Mouse (Mus musculus) liver, adult 2 months (tissue): Measurements from ENCODE around the gene Zdhhc5. TPM values are rescaled to one million over a fixed set of nuclear protein-coding genes. Genes with fewer than 3 reads are reported as not detected.
A peak's percentile ranks its signal among the peaks of the same experiment; 100 is the strongest.

Experiments
- DNase-seq: peaks from one replicate; pipeline ENCODE4 v3.0.0-alpha.2; 2011; ENCODE audit warnings: low read depth, low spot score; ENCODE audit errors: extremely low read depth
- H3K27ac ChIP-seq: fragments of 200-500 bp; replicated peaks from 2 replicates; pipeline ENCODE4 v1.5.1; 2012; ENCODE audit warnings: low read depth, mild to moderate bottlenecking, control low read depth, inconsistent platforms, low read length; ENCODE audit not compliant: insufficient read depth
- H3K27me3 ChIP-seq: fragments of 200-500 bp; 2 replicates; pipeline ENCODE4 v1.6.1; 2012; ENCODE audit warnings: mild to moderate bottlenecking, moderate library complexity, low read length, inconsistent platforms; ENCODE audit not compliant: control insufficient read depth, insufficient read depth
- H3K36me3 ChIP-seq: fragments of 200-500 bp; 2 replicates; pipeline ENCODE4 v1.6.1; 2012; ENCODE audit warnings: low read length, inconsistent platforms; ENCODE audit not compliant: control insufficient read depth, insufficient read depth
- H3K4me1 ChIP-seq: fragments of 200-500 bp; 2 replicates; pipeline ENCODE4 v1.6.1; 2011; ENCODE audit warnings: low read length; ENCODE audit not compliant: control insufficient read depth, insufficient read depth
- H3K4me3 ChIP-seq: fragments of 200-500 bp; 2 replicates; pipeline ENCODE4 v1.5.1; 2011; ENCODE audit warnings: low read depth, mild to moderate bottlenecking, control low read depth, low read length, moderate library complexity; ENCODE audit not compliant: insufficient read depth
- H3K79me2 ChIP-seq: fragments of 200-500 bp; 2 replicates; pipeline ENCODE4 v1.6.1; 2012; ENCODE audit warnings: inconsistent platforms, mild to moderate bottlenecking, low read length, moderate library complexity; ENCODE audit not compliant: control insufficient read depth, insufficient read depth
- H3K9ac ChIP-seq: fragments of 200-500 bp; 2 replicates; pipeline ENCODE4 v1.6.1; 2012; ENCODE audit warnings: low read depth, mild to moderate bottlenecking, control low read depth, inconsistent platforms, low read length
- CTCF ChIP-seq: fragments of 200-500 bp; IDR thresholded peaks from 2 replicates; pipeline ENCODE4 v1.5.1; 2011; ENCODE audit warnings: low read depth, low read length, control low read depth
- POLR2A ChIP-seq: fragments of 200-500 bp; IDR thresholded peaks from 2 replicates; pipeline ENCODE4 v1.6.1; 2011; ENCODE audit warnings: low read length, control low read depth; ENCODE audit not compliant: insufficient read depth; ENCODE audit errors: extremely low read depth
- WGBS: fragments of 180-500 bp; shearing (Covaris S2); methylation state at CpG from one replicate; pipeline ENCODE4 v1.1.7; 2018; 5-methylcytosine and 5-hydroxymethylcytosine counted together
- polyA plus RNA-seq: library from polyadenylated mRNA; depleted of rRNA; stranded (reverse); fragments of >200 nt; gene quantifications from 2 replicates; pipeline ENCODE4 v1.2.3, GENCODE M21; 2012
- total RNA-seq: library from RNA; depleted of rRNA; stranded (reverse); fragments of >200 nt; gene quantifications from 2 replicates; pipeline ENCODE4 v1.2.3, GENCODE M21; 2014

The Zdhhc5 gene
- total and polyA plus RNA-seq, 2 experiments = 21.9 to 36.1 TPM

DNA sequence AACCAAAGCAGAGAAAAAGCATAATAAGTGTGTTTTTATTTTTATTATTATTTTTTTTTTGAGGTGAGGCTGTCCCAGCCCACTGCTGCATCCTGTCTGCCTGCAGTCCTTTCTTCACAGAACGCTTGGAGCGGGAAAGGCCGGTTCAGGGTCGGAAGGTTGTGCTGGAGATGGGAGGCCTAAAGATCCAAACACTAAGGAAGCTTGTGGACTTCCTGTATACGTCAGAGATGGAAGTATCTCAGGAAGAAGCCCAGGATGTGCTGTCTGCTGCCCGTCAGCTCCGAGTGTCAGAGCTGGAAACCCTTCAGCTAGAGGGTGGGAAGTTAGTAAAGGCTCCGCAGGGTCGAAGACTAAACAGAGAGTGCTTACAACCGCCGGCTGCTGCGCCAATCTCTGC, 48.9 kb downstream of the Zdhhc5 start:
- peak overlapping the region; percentile 46 for H3K27ac ChIP-seq
- DNase-seq = no peak

DNA sequence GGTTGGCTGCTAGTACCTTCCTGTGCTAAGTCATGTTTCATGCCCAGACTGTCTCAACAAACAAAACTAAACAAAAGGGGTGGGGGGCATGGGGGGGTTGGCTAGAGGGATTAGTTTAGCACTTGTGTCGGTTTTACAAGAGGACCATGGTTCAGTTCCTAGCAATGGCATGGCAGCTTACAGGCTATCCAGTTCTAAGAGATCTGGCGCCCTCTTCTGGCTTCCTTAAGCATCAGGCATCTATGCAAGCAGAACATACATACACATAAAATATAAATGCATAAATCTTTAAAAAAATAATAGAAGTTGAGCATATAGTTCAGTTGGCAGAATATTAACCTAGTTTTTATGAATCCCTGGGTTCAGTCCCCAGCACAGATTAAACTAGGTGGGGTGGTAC, 52.1 kb downstream of the Zdhhc5 start:
- Histone ChIP-seq H3K27ac (no peak overlapping the region), H3K27me3 (no peaks in the 10 kb centered on the region), H3K4me1 (peaks cover 5% of the 10 kb centered on the region; the same call in 1 of the 2 replicates), H3K9ac (no peak overlapping the region), H3K36me3 (no peaks in the 10 kb centered on the region), H3K79me2 (peaks cover 3% of the 10 kb centered on the region; the same call in 1 of the 2 replicates), H3K4me3 (no peak overlapping the region)
- 38% methylated on average over 2 of the region's 2 CpGs for WGBS
- TF ChIP-seq CTCF (peak; percentile 47), POLR2A (no peak)
- peak; percentile 67 for DNase-seq

More for the DNA sequence above, 48.9 kb downstream of the Zdhhc5 start:
- Histone ChIP-seq H3K27me3 (no peaks in the 10 kb centered on the region), H3K36me3 (no peaks in the 10 kb centered on the region), H3K9ac (no peak overlapping the region), H3K4me1 (peaks cover 7% of the 10 kb centered on the region; the same call in 1 of the 2 replicates), H3K79me2 (no peaks in the 10 kb centered on the region), H3K4me3 (no peak overlapping the region)
- 73% methylated on average over 12 of the region's 12 CpGs for WGBS
- TF ChIP-seq CTCF (no peak), POLR2A (no peak)

DNA sequence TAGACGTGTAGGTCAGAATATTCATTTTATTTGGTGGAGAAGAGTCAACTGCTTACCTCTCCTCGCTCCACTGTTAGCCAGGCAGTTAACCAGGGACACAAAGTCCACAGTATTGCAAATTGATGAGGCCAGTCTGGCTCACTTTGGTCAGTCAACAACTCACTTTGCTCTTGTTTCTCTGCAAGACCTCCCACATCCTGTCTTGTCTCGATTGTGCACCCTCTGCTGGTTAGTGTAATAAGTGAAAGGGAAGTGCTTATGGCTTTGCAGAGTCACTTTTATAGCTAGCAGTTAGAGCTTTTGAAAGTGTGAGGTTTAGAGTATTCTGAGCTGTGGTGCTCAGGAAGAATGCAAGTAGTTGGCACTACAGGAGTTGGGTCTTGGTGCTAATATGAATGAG, 54.7 kb downstream of the Zdhhc5 start:
- DNase-seq = peak; percentile 98
- peak overlapping the region; percentile 88 for H3K27ac ChIP-seq
- whole genome bisulfite sequencing = 14% methylated on average over 3 of the region's 3 CpGs

DNA sequence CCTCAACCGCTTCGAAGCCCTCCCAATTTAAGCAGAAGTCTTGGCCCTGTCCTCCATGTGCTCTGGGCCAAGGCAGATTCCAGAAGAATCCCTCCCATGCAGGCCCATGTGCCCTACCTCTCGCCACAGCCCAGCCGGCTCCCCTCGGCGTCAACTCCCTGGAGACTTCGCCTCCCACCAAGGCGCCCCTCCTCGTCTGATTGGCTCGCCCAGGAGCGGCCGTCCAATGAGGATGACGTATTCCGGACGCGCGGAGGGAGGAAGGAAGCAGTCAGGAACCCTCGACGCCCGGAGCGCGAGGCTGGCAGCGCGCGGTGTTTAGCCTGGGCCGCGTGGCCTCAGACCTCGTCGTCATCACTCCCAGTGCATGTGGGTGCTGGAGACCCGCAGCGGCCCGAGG, 56.2 kb downstream of the Zdhhc5 start, which contains the start of gene Btbd18:
TSS of gene Btbd18 (plus strand) at position 274 of the 400 bp plus-strand sequence.
- no peak for DNase-seq
- WGBS = 96% methylated on average over 32 of the region's 32 CpGs

More for the DNA sequence above, 54.7 kb downstream of the Zdhhc5 start:
- peak overlapping the region; percentile 41 for H3K4me3 ChIP-seq
- peak overlapping the region; percentile 79 for H3K9ac ChIP-seq
- peaks cover 3% of the 10 kb centered on the region; the same call in 1 of the 2 replicates for H3K4me1 ChIP-seq
- H3K79me2 ChIP-seq = peaks cover 3% of the 10 kb centered on the region; the same call in 1 of the 2 replicates
- no peaks in the 10 kb centered on the region for H3K36me3 ChIP-seq
- TF ChIP-seq CTCF (peak; percentile 51), POLR2A (0 out of 2 replicates have a peak, but pooled peaks have one; percentile 6)
- H3K27me3 ChIP-seq = no peaks in the 10 kb centered on the region

DNA sequence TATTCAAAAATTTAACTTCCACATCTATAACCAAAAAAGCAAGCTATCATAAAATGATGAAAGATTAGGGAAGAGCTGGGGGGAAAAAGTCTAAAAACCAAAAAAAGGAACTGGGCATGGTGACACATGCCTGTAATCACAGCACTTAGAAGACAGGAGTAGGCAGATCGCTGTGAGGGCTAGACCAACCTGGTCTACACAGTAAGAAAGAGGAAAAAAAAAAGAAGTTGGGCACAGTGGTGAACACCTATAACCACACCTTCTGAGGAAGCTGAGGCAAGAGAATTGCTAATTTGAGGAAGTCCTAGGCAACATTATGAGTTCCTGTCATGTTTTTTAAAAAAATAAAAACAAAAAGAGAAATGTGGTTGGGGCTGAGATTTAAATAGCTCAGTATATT, 59.1 kb downstream of the Zdhhc5 start:
- peaks cover 3% of the 10 kb centered on the region; the same call in 1 of the 2 replicates for H3K79me2 ChIP-seq
- no peak for DNase-seq
- no peaks in the 10 kb centered on the region for H3K27me3 ChIP-seq
- no peak overlapping the region for H3K4me3 ChIP-seq
- TF ChIP-seq POLR2A = no peak
- TF ChIP-seq CTCF = no peak
- no peak overlapping the region for H3K9ac ChIP-seq
- H3K36me3 ChIP-seq = no peaks in the 10 kb centered on the region
- H3K27ac ChIP-seq = no peak overlapping the region
- WGBS = 77% methylated on average over 1 of the region's 1 CpGs
- peaks cover 3% of the 10 kb centered on the region; the same call in 1 of the 2 replicates for H3K4me1 ChIP-seq

More for the DNA sequence above, 56.2 kb downstream of the Zdhhc5 start, which contains the start of gene Btbd18:
- no peak for TF ChIP-seq CTCF
- no peak for TF ChIP-seq POLR2A
- Histone ChIP-seq H3K36me3 (no peaks in the 10 kb centered on the region), H3K4me1 (peaks cover 3% of the 10 kb centered on the region; the same call in 1 of the 2 replicates), H3K27ac (peak within 1 kb of the TSS; percentile 88), H3K27me3 (no peaks in the 10 kb centered on the region), H3K9ac (no peak within 1 kb of the TSS), H3K79me2 (peaks cover 3% of the 10 kb centered on the region; the same call in 1 of the 2 replicates), H3K4me3 (peak within 1 kb of the TSS; percentile 41; the same call in 1 of the 2 replicates)

DNA sequence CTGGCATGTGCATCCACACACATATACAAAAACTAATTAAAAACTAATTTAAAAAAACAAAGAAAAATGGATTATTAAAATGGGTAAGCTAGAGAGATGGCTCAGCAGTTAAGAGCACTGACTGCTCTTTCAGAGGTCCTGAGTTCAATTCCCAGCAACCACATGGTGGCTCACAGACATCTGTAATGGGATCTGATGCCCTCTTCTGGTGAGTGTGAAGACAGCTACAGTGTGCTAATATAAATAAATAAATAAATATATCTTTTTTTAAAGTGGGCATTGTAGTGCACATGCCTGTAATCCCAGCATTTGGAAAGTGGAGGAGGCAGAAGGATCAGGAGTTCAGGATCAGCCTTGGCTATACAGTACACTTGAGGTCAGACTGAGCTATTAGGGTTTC, 61.6 kb downstream of the Zdhhc5 start:
- TF ChIP-seq CTCF = no peak
- no peak for DNase-seq
- H3K36me3 ChIP-seq = no peaks in the 10 kb centered on the region
- no peak overlapping the region for H3K27ac ChIP-seq
- H3K4me1 ChIP-seq = peaks cover 1% of the 10 kb centered on the region
- H3K27me3 ChIP-seq = no peaks in the 10 kb centered on the region
- H3K4me3 ChIP-seq = no peak overlapping the region
- peaks cover 2% of the 10 kb centered on the region; the same call in 1 of the 2 replicates for H3K79me2 ChIP-seq
- no peak overlapping the region for H3K9ac ChIP-seq
